Mouse (Mus musculus): Measurements from ENCODE around the gene Tmem156. TPM values are rescaled to one million over a fixed set of nuclear protein-coding genes. Genes with fewer than 3 reads are reported as not detected.
A peak's percentile ranks its signal among the peaks of the same experiment; 100 is the strongest.

The Tmem156 gene
- polyA plus RNA-seq, 1 experiment from 2014 or later = not detected

DNA sequence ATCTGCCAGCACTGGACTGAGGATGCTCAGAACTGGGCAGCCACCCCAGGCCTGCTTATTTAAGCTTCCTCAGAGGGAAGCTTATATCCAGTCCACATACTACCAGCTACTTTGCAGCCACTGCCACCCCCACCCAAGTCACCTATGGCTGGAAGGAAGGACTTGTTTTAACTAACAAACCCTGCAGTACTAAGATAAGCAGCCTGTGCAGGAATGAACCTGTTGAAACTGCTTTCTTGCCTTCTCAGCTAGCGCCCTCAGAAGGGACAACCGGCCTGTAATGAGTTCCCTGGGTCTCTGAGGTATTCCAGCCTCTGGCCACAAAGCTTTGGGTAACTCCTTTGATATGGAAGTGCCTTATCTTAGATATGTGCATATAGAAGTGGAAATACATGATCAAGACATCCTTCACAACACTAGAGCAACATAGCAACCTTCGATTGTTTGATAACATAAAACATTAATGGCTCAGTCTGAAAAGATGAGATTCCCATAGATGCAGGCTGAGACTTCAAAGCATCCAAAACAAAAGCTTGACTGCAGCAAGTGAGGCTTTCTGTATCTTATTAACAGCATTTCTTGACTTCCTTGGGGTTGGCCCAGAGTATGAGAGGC, 10.2 kb upstream of the Tmem156 start:
- H3K36me3 ChIP-seq (ENCODE audit: control insufficient read depth, insufficient read depth, low read length) = no peaks in the 10 kb centered on the region
- no peak overlapping the region for H3K4me3 ChIP-seq (ENCODE audit: low read depth, low read length)
- H3K9ac ChIP-seq (ENCODE audit: low read depth, low read length) = no peak overlapping the region
- no peaks in the 10 kb centered on the region for H3K9me3 ChIP-seq (replicated peaks; ENCODE audit: control insufficient read depth, low read length, poor library complexity, severe bottlenecking)
- H3K27me3 ChIP-seq (ENCODE audit: control insufficient read depth, insufficient read depth, low read depth, low read length) = no peaks in the 10 kb centered on the region
- 55% methylated on average over 3 of the region's 3 CpGs for WGBS
- ATAC-seq = peak; percentile 59
- H3K4me2 ChIP-seq (ENCODE audit: low read length) = no peak overlapping the region
- 0 out of 2 replicates have a peak, but pooled peaks cover 9% of the 10 kb centered on the region for H3K4me1 ChIP-seq (ENCODE audit: control insufficient read depth, insufficient read depth, low read length)
- H3K27ac ChIP-seq (ENCODE audit: low read length) = 0 out of 2 replicates have a peak overlapping the region, but pooled peaks have one; percentile 26

DNA sequence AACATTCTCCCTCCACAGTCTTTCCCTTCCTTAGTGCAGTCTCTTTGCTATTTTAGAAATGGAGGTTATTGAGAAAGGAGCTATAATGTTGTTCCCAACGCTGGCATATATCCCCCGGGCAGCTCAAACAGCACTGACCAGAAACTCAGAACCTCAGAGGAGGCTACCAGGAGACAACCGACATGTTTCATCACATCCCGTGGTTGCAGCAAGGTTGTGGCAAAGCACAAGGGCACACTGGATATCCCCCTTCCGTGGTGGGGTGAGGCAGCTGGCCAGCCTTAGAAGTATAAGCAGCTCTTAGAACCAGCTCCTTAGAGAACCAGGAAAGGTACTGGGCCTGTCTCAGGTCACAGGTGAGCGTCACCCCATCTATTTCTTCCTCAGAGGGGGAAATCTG, 9.7 kb upstream of the Tmem156 start:
- 84% methylated on average over 6 of the region's 6 CpGs for WGBS

DNA sequence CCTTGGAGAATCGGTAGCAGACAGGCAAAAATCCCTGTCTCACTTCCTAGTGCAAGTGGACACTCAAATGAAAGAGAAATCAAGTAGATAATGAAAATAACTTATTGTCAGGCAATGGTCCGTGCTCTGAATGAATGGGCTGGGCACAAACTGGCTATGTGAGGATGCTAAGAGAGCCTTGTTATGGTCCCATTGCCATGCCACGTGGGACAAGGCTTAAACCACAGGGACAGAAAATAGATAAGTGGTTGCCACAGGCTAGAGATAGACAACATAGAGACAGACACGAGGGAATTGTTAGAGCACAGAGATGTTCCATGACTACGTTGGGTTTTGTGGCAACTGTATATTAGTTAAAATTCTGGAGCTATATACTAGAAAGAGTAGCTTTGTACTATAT, 9.3 kb upstream of the Tmem156 start:
- ATAC-seq = no peak
- H3K4me1 ChIP-seq (ENCODE audit: control insufficient read depth, insufficient read depth, low read length) = 0 out of 2 replicates have a peak, but pooled peaks cover 8% of the 10 kb centered on the region

More for the DNA sequence above, 9.7 kb upstream of the Tmem156 start:
- Histone ChIP-seq H3K9me3 (replicated peaks; ENCODE audit: control insufficient read depth, low read length, poor library complexity, severe bottlenecking) (no peaks in the 10 kb centered on the region), H3K36me3 (ENCODE audit: control insufficient read depth, insufficient read depth, low read length) (no peaks in the 10 kb centered on the region), H3K4me1 (ENCODE audit: control insufficient read depth, insufficient read depth, low read length) (0 out of 2 replicates have a peak, but pooled peaks cover 8% of the 10 kb centered on the region), H3K9ac (ENCODE audit: low read depth, low read length) (no peak overlapping the region), H3K4me2 (ENCODE audit: low read length) (no peak overlapping the region), H3K27ac (ENCODE audit: low read length) (no peak overlapping the region), H3K27me3 (ENCODE audit: control insufficient read depth, insufficient read depth, low read depth, low read length) (no peaks in the 10 kb centered on the region), H3K4me3 (ENCODE audit: low read depth, low read length) (no peak overlapping the region)
- no peak for ATAC-seq

DNA sequence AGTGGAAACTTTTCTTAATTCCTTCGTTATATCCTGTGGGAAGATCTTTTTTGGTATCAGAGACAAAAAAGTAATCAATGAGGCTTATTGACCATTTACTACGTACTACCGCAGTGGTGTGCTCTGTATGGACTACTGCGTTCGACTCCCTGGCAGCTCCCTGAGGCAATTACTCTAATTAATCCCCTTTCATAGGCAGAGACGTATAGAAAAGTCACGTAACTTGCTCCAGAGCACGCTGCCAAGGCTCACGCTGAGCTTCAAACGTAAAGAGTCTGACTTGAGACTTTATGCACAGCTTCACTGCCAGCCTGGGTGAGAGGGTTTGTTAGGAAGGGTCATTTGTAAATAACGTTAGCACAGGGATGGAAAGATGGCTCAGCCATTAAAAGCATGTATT, 8.1 kb upstream of the Tmem156 start:
- H3K4me2 ChIP-seq (ENCODE audit: low read length) = no peak overlapping the region
- no peak overlapping the region for H3K4me3 ChIP-seq (ENCODE audit: low read depth, low read length)
- no peak for ATAC-seq
- WGBS = 54% methylated on average over 11 of the region's 11 CpGs
- no peaks in the 10 kb centered on the region for H3K27me3 ChIP-seq (ENCODE audit: control insufficient read depth, insufficient read depth, low read depth, low read length)
- H3K36me3 ChIP-seq (ENCODE audit: control insufficient read depth, insufficient read depth, low read length) = no peaks in the 10 kb centered on the region
- H3K9ac ChIP-seq (ENCODE audit: low read depth, low read length) = no peak overlapping the region
- H3K9me3 ChIP-seq (replicated peaks; ENCODE audit: control insufficient read depth, low read length, poor library complexity, severe bottlenecking) = no peaks in the 10 kb centered on the region
- no peak overlapping the region for H3K27ac ChIP-seq (ENCODE audit: low read length)
- 0 out of 2 replicates have a peak, but pooled peaks cover 8% of the 10 kb centered on the region for H3K4me1 ChIP-seq (ENCODE audit: control insufficient read depth, insufficient read depth, low read length)

More for the DNA sequence above, 9.3 kb upstream of the Tmem156 start:
- no peak overlapping the region for H3K4me2 ChIP-seq (ENCODE audit: low read length)
- H3K9me3 ChIP-seq (replicated peaks; ENCODE audit: control insufficient read depth, low read length, poor library complexity, severe bottlenecking) = no peaks in the 10 kb centered on the region
- no peaks in the 10 kb centered on the region for H3K27me3 ChIP-seq (ENCODE audit: control insufficient read depth, insufficient read depth, low read depth, low read length)
- H3K9ac ChIP-seq (ENCODE audit: low read depth, low read length) = no peak overlapping the region
- no peak overlapping the region for H3K27ac ChIP-seq (ENCODE audit: low read length)
- H3K36me3 ChIP-seq (ENCODE audit: control insufficient read depth, insufficient read depth, low read length) = no peaks in the 10 kb centered on the region
- 85% methylated on average over 5 of the region's 5 CpGs for WGBS
- H3K4me3 ChIP-seq (ENCODE audit: low read depth, low read length) = no peak overlapping the region

DNA sequence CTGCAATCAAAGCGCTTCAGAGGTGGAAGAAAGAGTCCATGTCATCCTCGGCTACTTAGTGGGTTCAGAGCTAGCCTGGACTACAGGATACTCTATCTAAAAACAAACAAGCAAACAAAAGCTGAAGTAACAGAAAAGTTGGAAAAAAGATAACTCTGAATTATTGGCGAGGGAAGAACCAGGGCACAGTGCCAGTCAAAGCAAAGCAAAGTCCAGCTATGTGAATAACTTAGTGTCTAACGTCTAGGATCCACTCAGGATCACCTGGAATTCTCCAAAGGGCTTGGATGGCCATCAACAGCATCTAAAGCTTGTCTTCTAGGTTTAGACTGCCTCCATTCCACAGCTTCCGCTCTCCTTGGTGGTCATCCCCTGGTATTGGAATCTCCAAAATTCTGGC, 5.5 kb upstream of the Tmem156 start:
- H3K36me3 ChIP-seq (ENCODE audit: control insufficient read depth, insufficient read depth, low read length) = no peaks in the 10 kb centered on the region
- H3K4me1 ChIP-seq (ENCODE audit: control insufficient read depth, insufficient read depth, low read length) = 0 out of 2 replicates have a peak, but pooled peaks cover 4% of the 10 kb centered on the region
- no peak overlapping the region for H3K4me3 ChIP-seq (ENCODE audit: low read depth, low read length)
- no peak for ATAC-seq
- H3K27me3 ChIP-seq (ENCODE audit: control insufficient read depth, insufficient read depth, low read depth, low read length) = no peaks in the 10 kb centered on the region
- no peak overlapping the region for H3K27ac ChIP-seq (ENCODE audit: low read length)
- H3K9me3 ChIP-seq (replicated peaks; ENCODE audit: control insufficient read depth, low read length, poor library complexity, severe bottlenecking) = no peaks in the 10 kb centered on the region
- H3K9ac ChIP-seq (ENCODE audit: low read depth, low read length) = no peak overlapping the region
- 88% methylated on average over 5 of the region's 5 CpGs for WGBS
- H3K4me2 ChIP-seq (ENCODE audit: low read length) = no peak overlapping the region

DNA sequence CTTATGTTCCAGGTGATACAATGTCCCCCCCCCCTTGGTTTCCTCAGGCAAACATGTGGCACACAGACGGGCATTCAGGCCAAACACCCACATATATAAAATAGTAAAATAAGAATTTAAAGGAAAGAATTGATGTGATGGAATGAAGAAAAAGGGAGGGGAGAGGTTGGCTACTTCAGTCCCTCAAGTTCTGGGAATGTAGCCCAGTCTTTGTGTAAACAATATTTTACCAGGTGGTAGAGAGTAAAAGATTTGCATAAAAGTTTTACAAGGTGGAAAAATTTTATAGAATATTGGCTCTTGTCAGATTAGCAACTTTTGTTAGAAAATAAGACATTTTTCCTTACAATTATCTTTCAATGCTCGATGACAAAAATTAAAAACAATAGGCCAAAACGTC, 4.9 kb upstream of the Tmem156 start:
- no peak for ATAC-seq
- H3K36me3 ChIP-seq (ENCODE audit: control insufficient read depth, insufficient read depth, low read length) = no peaks in the 10 kb centered on the region
- no peaks in the 10 kb centered on the region for H3K27me3 ChIP-seq (ENCODE audit: control insufficient read depth, insufficient read depth, low read depth, low read length)
- no peak overlapping the region for H3K9ac ChIP-seq (ENCODE audit: low read depth, low read length)
- no peaks in the 10 kb centered on the region for H3K4me1 ChIP-seq (ENCODE audit: control insufficient read depth, insufficient read depth, low read length)
- WGBS = 84% methylated on average over 3 of the region's 3 CpGs
- H3K4me3 ChIP-seq (ENCODE audit: low read depth, low read length) = no peak overlapping the region
- H3K27ac ChIP-seq (ENCODE audit: low read length) = no peak overlapping the region
- no peak overlapping the region for H3K4me2 ChIP-seq (ENCODE audit: low read length)
- H3K9me3 ChIP-seq (replicated peaks; ENCODE audit: control insufficient read depth, low read length, poor library complexity, severe bottlenecking) = no peaks in the 10 kb centered on the region

GRCm38 (mm10) chr5:65096082-65096481, 4.2 kb upstream of the Tmem156 start:
- ATAC-seq = no peak
- no peaks in the 10 kb centered on the region for H3K36me3 ChIP-seq (ENCODE audit: control insufficient read depth, insufficient read depth, low read length)
- no peak overlapping the region for H3K27ac ChIP-seq (ENCODE audit: low read length)
- H3K4me2 ChIP-seq (ENCODE audit: low read length) = no peak overlapping the region
- H3K9me3 ChIP-seq (replicated peaks; ENCODE audit: control insufficient read depth, low read length, poor library complexity, severe bottlenecking) = no peaks in the 10 kb centered on the region
- 83% methylated on average over 3 of the region's 3 CpGs for WGBS
- no peaks in the 10 kb centered on the region for H3K27me3 ChIP-seq (ENCODE audit: control insufficient read depth, insufficient read depth, low read depth, low read length)
- H3K9ac ChIP-seq (ENCODE audit: low read depth, low read length) = no peak overlapping the region
- H3K4me3 ChIP-seq (ENCODE audit: low read depth, low read length) = no peak overlapping the region
- H3K4me1 ChIP-seq (ENCODE audit: control insufficient read depth, insufficient read depth, low read length) = no peaks in the 10 kb centered on the region

- Histone ChIP-seq H3K4me2 (ENCODE audit: low read length) (no peak overlapping the region), H3K27me3 (ENCODE audit: control insufficient read depth, insufficient read depth, low read depth, low read length) (no peaks in the 10 kb centered on the region), H3K4me1 (ENCODE audit: control insufficient read depth, insufficient read depth, low read length) (no peaks in the 10 kb centered on the region), H3K9me3 (replicated peaks; ENCODE audit: control insufficient read depth, low read length, poor library complexity, severe bottlenecking) (no peaks in the 10 kb centered on the region), H3K27ac (ENCODE audit: low read length) (no peak overlapping the region), H3K36me3 (ENCODE audit: control insufficient read depth, insufficient read depth, low read length) (no peaks in the 10 kb centered on the region), H3K9ac (ENCODE audit: low read depth, low read length) (no peak overlapping the region), H3K4me3 (ENCODE audit: low read depth, low read length) (no peak overlapping the region)
- 89% methylated on average over 7 of the region's 7 CpGs for WGBS
- ATAC-seq = no peak
Measured at GRCm38 (mm10) chr5:65094902-65095545, 3.1 kb upstream of the Tmem156 start.

- Histone ChIP-seq H3K27ac (ENCODE audit: low read length) (no peak overlapping the region), H3K4me3 (ENCODE audit: low read depth, low read length) (no peak overlapping the region), H3K9ac (ENCODE audit: low read depth, low read length) (no peak overlapping the region), H3K9me3 (replicated peaks; ENCODE audit: control insufficient read depth, low read length, poor library complexity, severe bottlenecking) (no peaks in the 10 kb centered on the region), H3K27me3 (ENCODE audit: control insufficient read depth, insufficient read depth, low read depth, low read length) (no peaks in the 10 kb centered on the region), H3K36me3 (ENCODE audit: control insufficient read depth, insufficient read depth, low read length) (no peaks in the 10 kb centered on the region), H3K4me1 (ENCODE audit: control insufficient read depth, insufficient read depth, low read length) (no peaks in the 10 kb centered on the region), H3K4me2 (ENCODE audit: low read length) (no peak overlapping the region)
- no peak for ATAC-seq
Measured at GRCm38 (mm10) chr5:65093769-65094168, 1.8 kb upstream of the Tmem156 start.

All from midbrain, embryonic 16.5 days (tissue).